Mouse (Mus musculus): Measurements from ENCODE around the gene Fam167b. TPM values are rescaled to one million over a fixed set of nuclear protein-coding genes. Genes with fewer than 3 reads are reported as not detected.
"Not testable (repeated sequence)": the region's sequence is repeated elsewhere in the genome, so short reads cannot be mapped to it uniquely, and the experiment has no call there.

Gene Fam167b
- polyA plus RNA-seq, 1 experiment = not detected

- no peaks in the 10 kb centered on the region for H3K4me1 ChIP-seq (ENCODE audit: control insufficient read depth, insufficient read depth, low read length)
- H3K27me3 ChIP-seq (ENCODE audit: control insufficient read depth, insufficient read depth, low read length) = no peaks in the 10 kb centered on the region
- H3K4me3 ChIP-seq (ENCODE audit: control insufficient read depth, low read depth, low read length) = no peak overlapping the region
- no peak overlapping the region for H3K27ac ChIP-seq (ENCODE audit: control insufficient read depth, insufficient read depth, low read depth, low read length)
- no peaks in the 10 kb centered on the region for H3K36me3 ChIP-seq (ENCODE audit: control insufficient read depth, insufficient read depth, low read length)
- no peak for TF ChIP-seq CTCF (IDR thresholded peaks at IDR 0.05; ENCODE audit: control insufficient read depth, insufficient read depth, insufficient replicate concordance, low read depth, low read length)
- TF ChIP-seq POLR2A (IDR thresholded peaks at IDR 0.05; ENCODE audit: control insufficient read depth, low read depth, low read length) = no peak
Observed at GRCm38 (mm10) chr4:129549306-129549705, 29.0 kb downstream of the Fam167b start.

DNA sequence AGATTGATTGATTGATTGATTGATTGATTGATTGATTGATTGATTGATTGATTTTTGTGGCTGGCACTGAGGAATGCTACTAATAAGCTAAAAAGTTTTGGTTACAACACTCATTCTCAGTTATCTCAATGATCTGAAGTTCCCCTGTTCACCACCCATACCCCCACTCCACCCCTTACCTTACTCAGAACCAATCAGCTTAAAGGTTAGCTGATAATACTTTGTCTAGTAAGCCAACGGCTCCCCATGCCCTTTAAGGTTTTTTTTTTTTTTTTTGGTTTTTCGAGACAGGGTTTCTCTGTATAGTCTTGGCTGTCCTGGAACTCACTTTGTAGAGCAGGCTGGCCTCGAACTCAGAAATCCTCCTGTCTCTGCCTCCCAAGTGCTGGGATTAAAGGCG is 30.7 kb downstream of the Fam167b start:
- H3K4me1 ChIP-seq (ENCODE audit: control insufficient read depth, insufficient read depth, low read length); H3K4me3 ChIP-seq (ENCODE audit: control insufficient read depth, low read depth, low read length); H3K27me3 ChIP-seq (ENCODE audit: control insufficient read depth, insufficient read depth, low read length); H3K36me3 ChIP-seq (ENCODE audit: control insufficient read depth, insufficient read depth, low read length); H3K27ac ChIP-seq (ENCODE audit: control insufficient read depth, insufficient read depth, low read depth, low read length): not testable (repeated sequence)

GRCm38 (mm10) chr4:129544106-129544505 is 34.2 kb downstream of the Fam167b start:
- Histone ChIP-seq H3K36me3 (ENCODE audit: control insufficient read depth, insufficient read depth, low read length) (no peaks in the 10 kb centered on the region), H3K4me1 (ENCODE audit: control insufficient read depth, insufficient read depth, low read length) (peaks cover 5% of the 10 kb centered on the region), H3K4me3 (ENCODE audit: control insufficient read depth, low read depth, low read length) (no peak overlapping the region), H3K27ac (ENCODE audit: control insufficient read depth, insufficient read depth, low read depth, low read length) (no peak overlapping the region), H3K27me3 (ENCODE audit: control insufficient read depth, insufficient read depth, low read length) (no peaks in the 10 kb centered on the region)
- TF ChIP-seq POLR2A (IDR thresholded peaks at IDR 0.05; ENCODE audit: control insufficient read depth, low read depth, low read length) = no peak
- no peak for TF ChIP-seq CTCF (IDR thresholded peaks at IDR 0.05; ENCODE audit: control insufficient read depth, insufficient read depth, insufficient replicate concordance, low read depth, low read length)

GRCm38 (mm10) chr4:129542592-129543141 is 35.7 kb downstream of the Fam167b start, which contains the start of gene Hdac1:
Hdac1 (minus strand) TSS chr4:129542713.
- Histone ChIP-seq H3K27me3 (ENCODE audit: control insufficient read depth, insufficient read depth, low read length) (no peaks in the 10 kb centered on the region), H3K4me1 (ENCODE audit: control insufficient read depth, insufficient read depth, low read length) (peaks cover 5% of the 10 kb centered on the region), H3K4me3 (ENCODE audit: control insufficient read depth, low read depth, low read length) (peak within 1 kb of the TSS; percentile 98), H3K27ac (ENCODE audit: control insufficient read depth, insufficient read depth, low read depth, low read length) (peak within 1 kb of the TSS; percentile 84), H3K36me3 (ENCODE audit: control insufficient read depth, insufficient read depth, low read length) (no peaks in the 10 kb centered on the region)
- no peak for TF ChIP-seq CTCF (IDR thresholded peaks at IDR 0.05; ENCODE audit: control insufficient read depth, insufficient read depth, insufficient replicate concordance, low read depth, low read length)
- TF ChIP-seq POLR2A (IDR thresholded peaks at IDR 0.05; ENCODE audit: control insufficient read depth, low read depth, low read length) = peak; percentile 70

- Histone ChIP-seq H3K4me3 (ENCODE audit: control insufficient read depth, low read depth, low read length) (peak overlapping the region; percentile 98), H3K4me1 (ENCODE audit: control insufficient read depth, insufficient read depth, low read length) (peaks cover 5% of the 10 kb centered on the region), H3K27ac (ENCODE audit: control insufficient read depth, insufficient read depth, low read depth, low read length) (peak overlapping the region; percentile 83), H3K27me3 (ENCODE audit: control insufficient read depth, insufficient read depth, low read length) (no peaks in the 10 kb centered on the region), H3K36me3 (ENCODE audit: control insufficient read depth, insufficient read depth, low read length) (no peaks in the 10 kb centered on the region)
- no peak for TF ChIP-seq CTCF (IDR thresholded peaks at IDR 0.05; ENCODE audit: control insufficient read depth, insufficient read depth, insufficient replicate concordance, low read depth, low read length)
- no peak for TF ChIP-seq POLR2A (IDR thresholded peaks at IDR 0.05; ENCODE audit: control insufficient read depth, low read depth, low read length)
Observed at GRCm38 (mm10) chr4:129541868-129542591, 36.3 kb downstream of the Fam167b start.

- TF ChIP-seq POLR2A (IDR thresholded peaks at IDR 0.05; ENCODE audit: control insufficient read depth, low read depth, low read length) (no peak), CTCF (IDR thresholded peaks at IDR 0.05; ENCODE audit: control insufficient read depth, insufficient read depth, insufficient replicate concordance, low read depth, low read length) (peak; percentile 32; the same call in 1 of the 2 replicates)
- Histone ChIP-seq H3K27me3 (ENCODE audit: control insufficient read depth, insufficient read depth, low read length) (no peaks in the 10 kb centered on the region), H3K4me3 (ENCODE audit: control insufficient read depth, low read depth, low read length) (no peak overlapping the region), H3K4me1 (ENCODE audit: control insufficient read depth, insufficient read depth, low read length) (peaks cover 5% of the 10 kb centered on the region), H3K27ac (ENCODE audit: control insufficient read depth, insufficient read depth, low read depth, low read length) (no peak overlapping the region), H3K36me3 (ENCODE audit: control insufficient read depth, insufficient read depth, low read length) (0 out of 2 replicates have a peak, but pooled peaks cover 1% of the 10 kb centered on the region)
Observed at GRCm38 (mm10) chr4:129540012-129540411, 38.3 kb downstream of the Fam167b start.

DNA sequence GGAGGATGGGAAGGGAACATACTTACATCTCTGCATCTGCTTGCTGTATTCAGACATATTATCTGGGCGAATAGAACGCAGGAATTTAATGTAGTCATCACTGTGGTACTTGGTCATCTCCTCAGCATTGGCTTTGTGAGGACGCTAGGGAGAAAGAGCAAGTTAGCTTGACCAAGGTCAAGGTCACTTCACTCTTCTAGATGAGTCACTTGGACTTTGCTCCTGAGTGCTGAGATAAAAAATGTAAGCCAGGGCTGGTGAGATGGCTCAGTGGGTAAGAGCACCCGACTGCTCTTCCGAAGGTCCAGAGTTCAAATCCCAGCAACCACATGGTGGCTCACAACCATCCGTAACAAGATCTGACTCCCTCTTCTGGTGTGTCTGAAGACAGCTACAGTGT is 49.4 kb downstream of the Fam167b start:
- not testable (repeated sequence) for H3K36me3 ChIP-seq (ENCODE audit: control insufficient read depth, insufficient read depth, low read length); H3K27me3 ChIP-seq (ENCODE audit: control insufficient read depth, insufficient read depth, low read length); H3K4me1 ChIP-seq (ENCODE audit: control insufficient read depth, insufficient read depth, low read length); H3K4me3 ChIP-seq (ENCODE audit: control insufficient read depth, low read depth, low read length); H3K27ac ChIP-seq (ENCODE audit: control insufficient read depth, insufficient read depth, low read depth, low read length)

Other genes with a start within 250 kb of the Fam167b start
- 46.1 and 51.5 TPM in 2 replicates for gene Rbbp4, start 243.2 kb downstream of the Fam167b start, polyA plus RNA-seq (2012; rRNA removed)
- 19.1 and 20.7 TPM in 2 replicates for gene Zbtb8os, start 242.9 kb downstream of the Fam167b start, polyA plus RNA-seq (2012; rRNA removed)
- gene Zbtb8a, start 200.4 kb downstream of the Fam167b start, polyA plus RNA-seq (2012; rRNA removed) = 4.6 and 5.6 TPM in 2 replicates
- 1.0 and 1.3 TPM in 2 replicates for gene Zbtb8b, start 137.7 kb downstream of the Fam167b start, polyA plus RNA-seq (2012; rRNA removed)
- 35.5 and 38.2 TPM in 2 replicates for gene Bsdc1, start 117.0 kb downstream of the Fam167b start, polyA plus RNA-seq (2012; rRNA removed)
- 252 and 267 TPM in 2 replicates for gene Tssk3, start 87.5 kb downstream of the Fam167b start, polyA plus RNA-seq (2012; rRNA removed)
- gene Fam229a, start 87.4 kb downstream of the Fam167b start, polyA plus RNA-seq (2012; rRNA removed) = 945 and 1,232 TPM in 2 replicates
- gene Marcksl1, start 65.0 kb downstream of the Fam167b start, polyA plus RNA-seq (2012; rRNA removed) = 55.6 and 69.9 TPM in 2 replicates
- gene Hdac1, start 35.8 kb downstream of the Fam167b start, polyA plus RNA-seq (2012; rRNA removed) = 123 and 132 TPM in 2 replicates
- 1.8 and 2.5 TPM in 2 replicates for gene Lck, start 4.9 kb downstream of the Fam167b start, polyA plus RNA-seq (2012; rRNA removed)
- 204 and 221 TPM in 2 replicates for gene Eif3i, start 22.1 kb upstream of the Fam167b start, polyA plus RNA-seq (2012; rRNA removed)
- gene Tmem234, start 22.1 kb upstream of the Fam167b start, polyA plus RNA-seq (2012; rRNA removed) = 50.1 and 56.2 TPM in 2 replicates
- 15.5 and 19.4 TPM in 2 replicates for gene Dcdc2b, start 35.7 kb upstream of the Fam167b start, polyA plus RNA-seq (2012; rRNA removed)
- gene Iqcc, start 40.5 kb upstream of the Fam167b start, polyA plus RNA-seq (2012; rRNA removed) = 45.7 and 46.2 TPM in 2 replicates
- gene Ccdc28b, start 45.4 kb upstream of the Fam167b start, polyA plus RNA-seq (2012; rRNA removed) = 13.8 and 14.1 TPM in 2 replicates
- 15.3 and 15.9 TPM in 2 replicates for gene Txlna, start 62.5 kb upstream of the Fam167b start, polyA plus RNA-seq (2012; rRNA removed)
- gene Kpna6, start 94.2 kb upstream of the Fam167b start, polyA plus RNA-seq (2012; rRNA removed) = 140 and 143 TPM in 2 replicates
- 273 and 283 TPM in 2 replicates for gene Tmem39b, start 118.3 kb upstream of the Fam167b start, polyA plus RNA-seq (2012; rRNA removed)
- gene Khdrbs1, start 163.8 kb upstream of the Fam167b start, polyA plus RNA-seq (2012; rRNA removed) = 17.1 and 19.2 TPM in 2 replicates
- 39.9 and 48.8 TPM in 2 replicates for gene Ptp4a2, start 232.7 kb upstream of the Fam167b start, polyA plus RNA-seq (2012; rRNA removed)

Data from testis, adult 2 months (tissue).